Mouse (Mus musculus) erythroblast, adult 5-6 weeks (primary cell): ENCODE measurements around the gene Gnb1. TPM values are rescaled to one million over a fixed set of nuclear protein-coding genes. Genes with fewer than 3 reads are reported as not detected.

Experiments
- ATAC-seq: replicated peaks from 2 replicates; pipeline ENCODE4 v1.8.0; 2016; ENCODE audit warnings: moderate number of reproducible peaks, mild to moderate bottlenecking, moderate TSS enrichment, inconsistent platforms; ENCODE audit not compliant: poor library complexity, low FRiP score, severe bottlenecking
- total RNA-seq, 2 experiments: library from RNA; stranded (forward) in 1 of 2; stranded (reverse) in 1 of 2; fragments of 150-400 nt in 1 of 2; fragments of 200-764, 138-1000 nt in 1 of 2; gene quantifications; 2 replicates each; pipeline versions ENCODE4 v1.2.3 to v1.2.4; 2015 to 2017; ENCODE audit warnings: low replicate concordance in 2 of 2

The Gnb1 gene
- total RNA-seq, 2 experiments from 2014 or later, result 34.2 to 62.8 TPM

GRCm38 (mm10) chr4:155571442-155571841 lies 80.3 kb downstream of the Gnb1 start:
- ATAC-seq, result no peak

GRCm38 (mm10) chr4:155573155-155573554 lies 82.0 kb downstream of the Gnb1 start:
- no peak for ATAC-seq

- ATAC-seq, result no peak
Measured at GRCm38 (mm10) chr4:155573876-155574275, 82.7 kb downstream of the Gnb1 start.

GRCm38 (mm10) chr4:155574931-155575330 lies 83.8 kb downstream of the Gnb1 start:
- no peak for ATAC-seq

- ATAC-seq, result no peak
Measured at GRCm38 (mm10) chr4:155575521-155575920, 84.4 kb downstream of the Gnb1 start.

GRCm38 (mm10) chr4:155577132-155577531 lies 86.0 kb downstream of the Gnb1 start:
- no peak for ATAC-seq

GRCm38 (mm10) chr4:155577741-155578140 lies 86.6 kb downstream of the Gnb1 start:
- ATAC-seq, result no peak

- no peak for ATAC-seq
Measured at GRCm38 (mm10) chr4:155578336-155579125, 87.4 kb downstream of the Gnb1 start.

GRCm38 (mm10) chr4:155580420-155580819 lies 89.3 kb downstream of the Gnb1 start:
- peak; percentile 66 for ATAC-seq

- no peak for ATAC-seq
Measured at GRCm38 (mm10) chr4:155582279-155582905, 91.2 kb downstream of the Gnb1 start.

GRCm38 (mm10) chr4:155589356-155589755 lies 98.2 kb downstream of the Gnb1 start:
- no peak for ATAC-seq

- ATAC-seq, result no peak
Measured at GRCm38 (mm10) chr4:155591012-155591719, 100.0 kb downstream of the Gnb1 start.

GRCm38 (mm10) chr4:155593780-155594179 lies 102.6 kb downstream of the Gnb1 start:
- no peak for ATAC-seq

- no peak for ATAC-seq
Measured at GRCm38 (mm10) chr4:155595777-155596176, 104.6 kb downstream of the Gnb1 start.

- no peak for ATAC-seq
Measured at GRCm38 (mm10) chr4:155596606-155597005, 105.4 kb downstream of the Gnb1 start.

GRCm38 (mm10) chr4:155598536-155598935 lies 107.4 kb downstream of the Gnb1 start:
- no peak for ATAC-seq

GRCm38 (mm10) chr4:155599901-155600825 lies 109.0 kb downstream of the Gnb1 start:
- no peak for ATAC-seq

- peak; percentile 89 for ATAC-seq
Measured at GRCm38 (mm10) chr4:155601091-155601996, 110.2 kb downstream of the Gnb1 start, which contains the start of gene Slc35e2. Slc35e2 (plus strand) TSS chr4:155601416.
